Mouse (Mus musculus): ENCODE measurements around the gene Katna1. TPM values are rescaled to one million over a fixed set of nuclear protein-coding genes. Genes with fewer than 3 reads are reported as not detected.

The Katna1 gene
- 52.6 and 55.5 TPM in 2 replicates for polyA plus RNA-seq (2015; fragmentation: Nextera tagmentation; extraction: Ambion mirVana)

DNA sequence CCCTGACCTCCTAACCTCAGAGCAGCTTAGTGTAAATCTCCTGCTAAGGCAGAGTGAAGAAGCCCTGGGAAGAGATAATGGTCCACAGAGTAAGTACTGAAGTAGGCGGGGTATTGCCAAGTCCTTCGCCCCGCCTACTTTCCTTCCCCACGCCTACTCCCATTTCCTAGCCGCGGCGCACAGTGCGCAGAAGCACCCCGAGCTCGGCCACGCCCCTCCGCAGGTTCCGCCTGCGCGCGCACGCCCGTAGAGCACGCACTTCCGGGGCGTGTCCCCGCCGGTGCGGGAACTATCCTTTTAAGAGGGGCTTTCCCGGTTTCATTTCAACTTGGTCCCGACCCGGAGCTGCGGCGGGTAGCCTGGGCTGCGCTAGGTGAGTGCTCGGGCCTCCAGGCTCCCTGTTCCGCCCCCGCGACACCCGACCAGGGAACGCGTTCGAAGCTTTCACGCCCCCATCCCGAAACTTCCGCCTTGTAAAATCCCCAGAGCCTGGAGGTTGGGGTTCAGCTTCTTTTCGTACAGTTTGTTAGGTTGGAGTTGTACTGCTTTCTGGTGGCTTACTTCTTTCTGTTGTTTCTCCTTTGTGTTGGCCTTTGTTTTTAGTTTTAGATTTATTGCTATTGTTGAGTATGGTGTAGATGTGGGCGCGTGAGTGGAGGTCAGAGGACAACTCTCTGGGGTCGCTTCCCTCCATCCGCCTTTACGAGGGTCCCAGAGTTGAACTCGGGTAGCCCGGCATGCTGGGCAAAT is at the start of gene Katna1:
TSS of gene Katna1 (plus strand) at position 250 of the 750 bp plus-strand sequence.
- peaks cover 2% of the 10 kb centered on the region; the same call in 1 of the 2 replicates for H3K4me1 ChIP-seq (replicated peaks; ENCODE audit: control insufficient read depth, insufficient read depth, low read length)
- H3K4me2 ChIP-seq (ENCODE audit: low read depth, low read length): peak within 1 kb of the TSS; percentile 77
- H3K9ac ChIP-seq (ENCODE audit: low read length): peak within 1 kb of the TSS; percentile 72
- WGBS: under 1% methylated on average over 49 of the region's 49 CpGs
- H3K4me3 ChIP-seq (ENCODE audit: low read length): peak within 1 kb of the TSS; percentile 68
- ATAC-seq (ENCODE audit: low read depth): peak; percentile 99
- H3K36me3 ChIP-seq (ENCODE audit: control insufficient read depth, insufficient read depth, low read length): no peaks in the 10 kb centered on the region
- H3K27ac ChIP-seq (ENCODE audit: low read length): peak within 1 kb of the TSS; percentile 31
- H3K9me3 ChIP-seq (ENCODE audit: control insufficient read depth, low read length): no peaks in the 10 kb centered on the region
- H3K27me3 ChIP-seq (ENCODE audit: control insufficient read depth, insufficient read depth, low read depth, low read length): no peaks in the 10 kb centered on the region

DNA sequence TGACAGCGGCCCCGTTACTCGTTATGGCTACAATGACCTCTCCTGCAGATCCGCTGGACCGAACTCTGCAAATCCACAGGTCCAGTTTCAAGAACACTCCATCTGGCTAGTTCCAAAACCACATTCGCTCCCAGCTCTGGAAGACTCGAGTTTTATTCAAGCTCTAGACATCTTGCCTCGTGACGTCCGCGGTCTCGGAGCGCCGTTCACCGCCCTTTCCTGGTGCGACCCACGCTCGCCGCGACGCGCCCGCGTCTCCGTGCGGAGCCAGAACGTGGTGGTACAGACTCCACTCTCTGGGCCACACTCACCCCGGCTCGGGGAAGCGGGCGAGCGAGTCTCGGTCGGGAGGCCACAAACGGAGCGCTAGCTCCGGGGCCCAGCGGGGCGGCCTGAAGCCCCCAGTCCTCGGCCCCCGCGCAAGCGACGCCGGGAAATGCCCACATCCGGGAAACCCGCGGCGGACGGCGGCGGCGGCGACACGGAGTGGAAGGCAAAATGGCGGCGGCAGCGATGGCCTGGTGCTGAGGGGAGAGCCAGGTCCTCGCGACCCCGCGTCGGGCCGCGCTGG is 45.0 kb upstream of the Katna1 start, which contains the start of the genes Pcmt1 and Lats1:
TSS of gene Pcmt1 (minus strand) at position 406 of the 571 bp plus-strand sequence.
TSS of gene Lats1 (plus strand) at position 484 of the 571 bp plus-strand sequence.
- ATAC-seq (ENCODE audit: low read depth): peak; percentile 91
- H3K4me1 ChIP-seq (replicated peaks; ENCODE audit: control insufficient read depth, insufficient read depth, low read length): peaks cover 26% of the 10 kb centered on the region
- WGBS: under 1% methylated on average over 55 of the region's 65 CpGs
- H3K9ac ChIP-seq (ENCODE audit: low read length): peak within 1 kb of the TSS; percentile 99
- no peaks in the 10 kb centered on the region for H3K9me3 ChIP-seq (ENCODE audit: control insufficient read depth, low read length)
- peak within 1 kb of the TSS; percentile 98 for H3K27ac ChIP-seq (ENCODE audit: low read length)
- peak within 1 kb of the TSS; percentile 87 for H3K4me2 ChIP-seq (ENCODE audit: low read depth, low read length)
- H3K36me3 ChIP-seq (ENCODE audit: control insufficient read depth, insufficient read depth, low read length): peaks cover 12% of the 10 kb centered on the region
- peak within 1 kb of the TSS; percentile 94 for H3K4me3 ChIP-seq (ENCODE audit: low read length)
- H3K27me3 ChIP-seq (ENCODE audit: control insufficient read depth, insufficient read depth, low read depth, low read length): no peaks in the 10 kb centered on the region

GRCm38 (mm10) chr10:7681343-7682025 is 44.3 kb upstream of the Katna1 start:
- under 1% methylated on average over 39 of the region's 64 CpGs for WGBS
- H3K4me3 ChIP-seq (ENCODE audit: low read length): peak overlapping the region; percentile 94
- peak; percentile 92 for ATAC-seq (ENCODE audit: low read depth)

DNA sequence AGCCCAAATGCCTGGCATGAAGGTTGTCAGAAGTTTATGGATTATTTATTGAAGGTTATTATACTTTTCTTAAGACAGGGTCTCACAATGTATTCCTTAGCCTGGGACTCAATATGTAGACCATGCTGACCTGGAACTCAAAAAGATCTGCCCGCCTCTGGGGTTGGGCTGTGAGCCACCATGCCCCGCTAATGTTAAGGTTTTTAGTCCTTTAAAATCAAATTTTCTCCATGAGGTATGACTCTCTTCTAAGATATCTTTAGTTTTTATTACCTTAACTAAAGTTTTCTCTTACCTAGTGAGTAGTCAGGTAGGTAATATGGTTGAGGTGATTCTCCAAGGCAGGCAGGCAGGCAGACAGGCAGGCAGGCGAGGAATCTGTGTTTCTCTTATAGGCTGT is 43.6 kb upstream of the Katna1 start:
- ATAC-seq (ENCODE audit: low read depth): no peak
- Histone ChIP-seq H3K4me3 (ENCODE audit: low read length) (peak overlapping the region; percentile 94), H3K4me2 (ENCODE audit: low read depth, low read length) (peak overlapping the region; percentile 87), H3K9ac (ENCODE audit: low read length) (peak overlapping the region; percentile 55), H3K27me3 (ENCODE audit: control insufficient read depth, insufficient read depth, low read depth, low read length) (no peaks in the 10 kb centered on the region), H3K36me3 (ENCODE audit: control insufficient read depth, insufficient read depth, low read length) (peaks cover 12% of the 10 kb centered on the region), H3K27ac (ENCODE audit: low read length) (no peak overlapping the region), H3K9me3 (ENCODE audit: control insufficient read depth, low read length) (no peaks in the 10 kb centered on the region), H3K4me1 (replicated peaks; ENCODE audit: control insufficient read depth, insufficient read depth, low read length) (peaks cover 26% of the 10 kb centered on the region)
- 43% methylated on average over 3 of the region's 3 CpGs for WGBS

More at GRCm38 (mm10) chr10:7681343-7682025, 44.3 kb upstream of the Katna1 start:
- H3K9ac ChIP-seq (ENCODE audit: low read length): peak overlapping the region; percentile 99
- H3K4me1 ChIP-seq (replicated peaks; ENCODE audit: control insufficient read depth, insufficient read depth, low read length): peaks cover 26% of the 10 kb centered on the region
- no peaks in the 10 kb centered on the region for H3K9me3 ChIP-seq (ENCODE audit: control insufficient read depth, low read length)
- peaks cover 12% of the 10 kb centered on the region for H3K36me3 ChIP-seq (ENCODE audit: control insufficient read depth, insufficient read depth, low read length)
- H3K4me2 ChIP-seq (ENCODE audit: low read depth, low read length): peak overlapping the region; percentile 87
- H3K27me3 ChIP-seq (ENCODE audit: control insufficient read depth, insufficient read depth, low read depth, low read length): no peaks in the 10 kb centered on the region
- peak overlapping the region; percentile 98 for H3K27ac ChIP-seq (ENCODE audit: low read length)

- ATAC-seq (ENCODE audit: low read depth): no peak
- Histone ChIP-seq H3K27ac (ENCODE audit: low read length) (no peak overlapping the region), H3K36me3 (ENCODE audit: control insufficient read depth, insufficient read depth, low read length) (peaks cover under 1% of the 10 kb centered on the region; the same call in 1 of the 2 replicates), H3K9ac (ENCODE audit: low read length) (no peak overlapping the region), H3K27me3 (ENCODE audit: control insufficient read depth, insufficient read depth, low read depth, low read length) (no peaks in the 10 kb centered on the region), H3K4me1 (replicated peaks; ENCODE audit: control insufficient read depth, insufficient read depth, low read length) (peaks cover 11% of the 10 kb centered on the region), H3K4me3 (ENCODE audit: low read length) (no peak overlapping the region), H3K4me2 (ENCODE audit: low read depth, low read length) (no peak overlapping the region), H3K9me3 (ENCODE audit: control insufficient read depth, low read length) (no peaks in the 10 kb centered on the region)
- 83% methylated on average over 6 of the region's 6 CpGs for WGBS
Measured at GRCm38 (mm10) chr10:7686902-7687301, 38.9 kb upstream of the Katna1 start.

DNA sequence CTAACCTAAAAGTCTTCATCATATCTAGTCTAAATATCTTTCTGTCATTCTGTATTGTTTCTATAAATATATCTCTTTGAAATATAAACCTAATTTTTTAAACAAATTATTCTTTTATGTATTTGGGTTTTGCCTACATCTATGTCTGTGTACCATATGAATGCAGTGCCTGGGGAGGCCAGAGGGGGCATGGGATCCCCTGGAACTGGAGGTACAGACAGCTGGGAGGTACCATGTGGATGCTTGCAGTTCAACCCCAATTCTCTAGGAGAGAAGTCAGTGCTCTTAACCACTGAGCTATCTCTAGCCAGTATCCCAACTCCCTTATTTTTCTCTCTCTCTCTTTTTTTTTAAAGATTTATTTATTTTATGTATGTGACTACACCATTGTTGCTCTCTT is 30.5 kb upstream of the Katna1 start:
- no peak for ATAC-seq (ENCODE audit: low read depth)
- no peak overlapping the region for H3K9ac ChIP-seq (ENCODE audit: low read length)
- no peak overlapping the region for H3K4me3 ChIP-seq (ENCODE audit: low read length)
- no peaks in the 10 kb centered on the region for H3K27me3 ChIP-seq (ENCODE audit: control insufficient read depth, insufficient read depth, low read depth, low read length)
- peaks cover 47% of the 10 kb centered on the region for H3K36me3 ChIP-seq (ENCODE audit: control insufficient read depth, insufficient read depth, low read length)
- no peak overlapping the region for H3K27ac ChIP-seq (ENCODE audit: low read length)
- H3K4me2 ChIP-seq (ENCODE audit: low read depth, low read length): no peak overlapping the region
- H3K4me1 ChIP-seq (replicated peaks; ENCODE audit: control insufficient read depth, insufficient read depth, low read length): no peaks in the 10 kb centered on the region
- no peaks in the 10 kb centered on the region for H3K9me3 ChIP-seq (ENCODE audit: control insufficient read depth, low read length)

DNA sequence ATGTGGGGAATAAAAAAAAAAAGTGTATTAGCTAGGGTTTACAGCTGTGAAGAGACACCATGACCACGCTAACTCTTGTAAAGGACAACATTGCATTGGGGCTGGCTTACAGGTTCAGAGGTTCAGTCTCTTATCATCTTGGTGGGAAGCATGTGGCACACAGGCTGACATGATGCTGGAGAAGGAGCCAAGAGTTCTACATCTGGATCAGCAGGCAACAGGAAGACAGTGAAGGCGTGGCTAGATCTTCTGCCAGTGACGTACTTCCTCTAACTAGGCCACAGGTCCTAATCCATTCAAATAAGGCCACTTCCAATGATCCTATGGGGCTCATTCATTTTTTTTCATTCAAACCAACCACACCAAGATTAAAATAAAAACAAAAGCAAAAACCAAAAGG is 25.7 kb upstream of the Katna1 start:
- no peak for ATAC-seq (ENCODE audit: low read depth)
- WGBS: 76% methylated on average over 3 of the region's 3 CpGs
- Histone ChIP-seq H3K27me3 (ENCODE audit: control insufficient read depth, insufficient read depth, low read depth, low read length) (no peaks in the 10 kb centered on the region), H3K4me3 (ENCODE audit: low read length) (no peak overlapping the region), H3K4me1 (replicated peaks; ENCODE audit: control insufficient read depth, insufficient read depth, low read length) (no peaks in the 10 kb centered on the region), H3K36me3 (ENCODE audit: control insufficient read depth, insufficient read depth, low read length) (peaks cover 56% of the 10 kb centered on the region), H3K9ac (ENCODE audit: low read length) (no peak overlapping the region), H3K9me3 (ENCODE audit: control insufficient read depth, low read length) (no peaks in the 10 kb centered on the region), H3K4me2 (ENCODE audit: low read depth, low read length) (no peak overlapping the region), H3K27ac (ENCODE audit: low read length) (no peak overlapping the region)

GRCm38 (mm10) chr10:7702586-7702985 is 23.2 kb upstream of the Katna1 start:
- 91% methylated on average over 6 of the region's 6 CpGs for WGBS
- ATAC-seq (ENCODE audit: low read depth): no peak

GRCm38 (mm10) chr10:7710121-7710520 is 15.7 kb upstream of the Katna1 start:
- no peak for ATAC-seq (ENCODE audit: low read depth)
- no peaks in the 10 kb centered on the region for H3K27me3 ChIP-seq (ENCODE audit: control insufficient read depth, insufficient read depth, low read depth, low read length)
- no peak overlapping the region for H3K4me3 ChIP-seq (ENCODE audit: low read length)
- 87% methylated on average over 5 of the region's 5 CpGs for WGBS
- no peaks in the 10 kb centered on the region for H3K4me1 ChIP-seq (replicated peaks; ENCODE audit: control insufficient read depth, insufficient read depth, low read length)
- peaks cover 40% of the 10 kb centered on the region for H3K36me3 ChIP-seq (ENCODE audit: control insufficient read depth, insufficient read depth, low read length)
- no peak overlapping the region for H3K4me2 ChIP-seq (ENCODE audit: low read depth, low read length)
- no peaks in the 10 kb centered on the region for H3K9me3 ChIP-seq (ENCODE audit: control insufficient read depth, low read length)
- no peak overlapping the region for H3K9ac ChIP-seq (ENCODE audit: low read length)
- H3K27ac ChIP-seq (ENCODE audit: low read length): no peak overlapping the region

More at GRCm38 (mm10) chr10:7702586-7702985, 23.2 kb upstream of the Katna1 start:
- Histone ChIP-seq H3K9me3 (ENCODE audit: control insufficient read depth, low read length) (no peaks in the 10 kb centered on the region), H3K27ac (ENCODE audit: low read length) (no peak overlapping the region), H3K27me3 (ENCODE audit: control insufficient read depth, insufficient read depth, low read depth, low read length) (no peaks in the 10 kb centered on the region), H3K9ac (ENCODE audit: low read length) (no peak overlapping the region), H3K4me3 (ENCODE audit: low read length) (no peak overlapping the region), H3K36me3 (ENCODE audit: control insufficient read depth, insufficient read depth, low read length) (peaks cover 57% of the 10 kb centered on the region), H3K4me2 (ENCODE audit: low read depth, low read length) (no peak overlapping the region), H3K4me1 (replicated peaks; ENCODE audit: control insufficient read depth, insufficient read depth, low read length) (no peaks in the 10 kb centered on the region)
